Mouse (Mus musculus) v-Abl transformed pro-B cells (cell line): ENCODE data around the gene Mad1l1.

Experiments used
- in situ Hi-C, 2 experiments: fragments of 400-800 bp; cut with MboI; formaldehyde crosslinking; loops; one replicate each; pipeline ENCODE4 v1.15.1; 2025; ENCODE audit not compliant: unreplicated experiment in 2 of 2

Mad1l1 gene

GRCm38 (mm10) chr5:140073671-140074116 is 247.7 kb downstream of the Mad1l1 start:
- in situ Hi-C loops: no loop called here

- in situ Hi-C loops: no loop called here
Measured at GRCm38 (mm10) chr5:140073148-140073670, 248.1 kb downstream of the Mad1l1 start.

- in situ Hi-C loops: no loop called here
Measured at GRCm38 (mm10) chr5:140068506-140068905, 252.8 kb downstream of the Mad1l1 start.

- in situ Hi-C loops: no loop called here
Measured at GRCm38 (mm10) chr5:140068051-140068450, 253.3 kb downstream of the Mad1l1 start.

- in situ Hi-C loops: no loop called here
Measured at GRCm38 (mm10) chr5:140066769-140067168, 254.6 kb downstream of the Mad1l1 start.

- in situ Hi-C loops: no loop called here
Measured at GRCm38 (mm10) chr5:140066281-140066680, 255.1 kb downstream of the Mad1l1 start.

- in situ Hi-C loops: no loop called here
Measured at GRCm38 (mm10) chr5:140065281-140065945, 255.9 kb downstream of the Mad1l1 start.

GRCm38 (mm10) chr5:140064521-140064920 is 256.8 kb downstream of the Mad1l1 start:
- in situ Hi-C loops: no loop called here

GRCm38 (mm10) chr5:140062828-140063227 is 258.5 kb downstream of the Mad1l1 start:
- in situ Hi-C loops: no loop called here

- in situ Hi-C loops: no loop called here
Measured at GRCm38 (mm10) chr5:140062316-140062715, 259.0 kb downstream of the Mad1l1 start.

- in situ Hi-C loops: no loop called here
Measured at GRCm38 (mm10) chr5:140061296-140061879, 260.0 kb downstream of the Mad1l1 start.

GRCm38 (mm10) chr5:140056291-140056690 is 265.1 kb downstream of the Mad1l1 start:
- in situ Hi-C loops: no loop called here

- in situ Hi-C loops: no loop called here
Measured at GRCm38 (mm10) chr5:140055431-140055830, 265.9 kb downstream of the Mad1l1 start.

- in situ Hi-C loops: no loop called here
Measured at GRCm38 (mm10) chr5:140053626-140054025, 267.7 kb downstream of the Mad1l1 start.

- in situ Hi-C loops: no loop called here
Measured at GRCm38 (mm10) chr5:140052405-140052804, 268.9 kb downstream of the Mad1l1 start.

- in situ Hi-C loops: no loop called here
Measured at GRCm38 (mm10) chr5:140045453-140045852, 275.9 kb downstream of the Mad1l1 start.

- in situ Hi-C loops: no loop called here
Measured at GRCm38 (mm10) chr5:140043002-140043401, 278.4 kb downstream of the Mad1l1 start.

GRCm38 (mm10) chr5:140042002-140042611 is 279.2 kb downstream of the Mad1l1 start:
- in situ Hi-C loops: no loop called here

GRCm38 (mm10) chr5:140041055-140041454 is 280.3 kb downstream of the Mad1l1 start:
- in situ Hi-C loops: no loop called here

- in situ Hi-C loops: loop anchor here (5.0 to 10.0 kb wide), 2 partner anchors 193 to 255 kb away; no protein-coding TSS in a partner anchor
Measured at GRCm38 (mm10) chr5:140037587-140038233, 283.6 kb downstream of the Mad1l1 start.

- in situ Hi-C loops: loop anchor here (5.0 to 10.0 kb wide), 2 partner anchors 191 to 257 kb away; no protein-coding TSS in a partner anchor
Measured at GRCm38 (mm10) chr5:140035641-140036040, 285.7 kb downstream of the Mad1l1 start.
